Mouse (Mus musculus) right cerebral cortex, adult 2 months (tissue): ENCODE measurements around the gene Nck1.

Source experiments
- DNase-seq, 2 experiments: peaks; one replicate each; pipeline ENCODE4 v3.0.0; 2021 to 2022; ENCODE audit warnings: low spot score in 2 of 2

Nck1 gene

DNA sequence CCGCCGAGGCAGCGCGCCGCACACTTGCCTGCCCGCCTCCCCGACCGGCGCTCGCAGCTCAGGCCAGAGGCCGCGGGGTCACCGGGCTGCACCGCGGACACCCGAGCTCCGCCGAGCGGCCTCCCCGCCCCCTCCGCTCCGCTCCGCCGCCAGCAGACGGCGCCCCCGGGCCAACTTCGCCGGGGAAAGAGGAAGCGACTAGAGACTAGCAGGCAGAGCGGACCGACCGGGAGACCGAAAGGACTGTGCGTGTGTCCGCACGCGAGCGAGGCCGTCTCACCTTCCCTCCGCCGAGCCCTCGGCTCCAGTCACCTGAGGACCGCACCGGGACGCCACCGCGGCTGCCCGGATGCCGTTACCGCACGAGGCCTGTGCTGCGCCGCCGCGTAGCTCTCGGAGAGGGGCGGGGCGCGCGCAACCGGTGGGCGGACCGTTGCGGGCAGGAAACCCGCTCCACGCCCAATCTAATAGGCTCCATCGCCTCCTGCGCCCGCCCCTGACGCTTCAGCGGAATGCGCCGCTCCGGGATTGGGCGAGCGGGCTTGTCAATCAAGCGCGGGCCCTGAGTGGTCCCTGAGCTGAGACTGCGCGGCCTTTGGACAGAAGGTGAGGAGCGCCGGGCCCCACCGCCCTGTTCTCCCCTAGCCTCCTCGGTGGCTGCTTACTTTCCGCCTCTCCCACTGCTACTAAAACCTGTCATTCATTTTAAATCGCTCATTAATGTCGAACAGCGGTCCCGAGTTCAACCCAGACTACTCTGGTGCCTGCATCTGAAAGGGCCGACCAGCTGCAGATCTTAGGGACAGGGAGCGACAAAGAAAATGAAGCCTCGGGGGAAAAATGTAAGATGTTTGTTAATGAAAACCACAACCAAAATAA lies at the start of gene Nck1:
Gene Nck1 (minus strand): TSS at position 420 of the 879 bp plus-strand sequence.
- DNase-seq: peak; percentile 99 to 100

DNA sequence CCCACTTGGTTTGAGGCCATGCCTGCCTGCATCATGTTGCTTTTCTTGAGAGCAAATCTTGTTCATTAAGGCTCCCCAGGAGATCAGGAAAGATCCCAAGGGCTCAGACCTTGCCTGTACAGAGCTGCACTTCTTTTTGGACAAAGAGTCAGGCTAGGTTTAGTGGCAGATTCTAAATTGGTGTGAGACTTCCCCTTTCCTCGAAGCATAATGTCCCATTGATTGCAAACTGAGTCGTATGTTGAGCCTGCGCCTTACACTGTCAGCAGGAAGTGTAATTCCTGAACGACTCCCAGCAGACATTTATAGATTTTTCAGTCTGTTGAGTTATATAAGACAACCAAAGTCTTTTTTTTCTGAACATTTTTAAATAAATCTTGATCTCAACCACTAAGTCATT lies 44.5 kb upstream of the Nck1 start:
- DNase-seq: no peak

DNA sequence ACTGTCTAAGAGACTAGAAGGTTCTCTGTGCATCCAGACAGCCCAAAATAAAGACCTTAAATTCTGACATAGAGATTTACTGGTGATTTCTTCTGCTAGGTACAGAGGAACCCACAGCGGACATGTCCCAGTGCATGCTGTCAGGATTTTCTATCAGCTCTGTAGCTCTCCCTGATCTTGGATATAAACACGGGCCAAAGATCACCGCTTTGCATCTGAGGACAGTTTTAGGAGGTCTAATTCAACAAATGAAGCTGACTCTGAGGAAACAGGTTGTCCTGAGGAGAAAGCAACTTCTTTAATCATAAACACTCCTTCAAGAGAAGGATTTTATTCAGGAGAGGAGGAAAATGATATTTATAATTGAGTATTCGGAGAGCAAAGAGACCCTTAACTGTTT lies 38.1 kb upstream of the Nck1 start:
- DNase-seq: no peak

DNA sequence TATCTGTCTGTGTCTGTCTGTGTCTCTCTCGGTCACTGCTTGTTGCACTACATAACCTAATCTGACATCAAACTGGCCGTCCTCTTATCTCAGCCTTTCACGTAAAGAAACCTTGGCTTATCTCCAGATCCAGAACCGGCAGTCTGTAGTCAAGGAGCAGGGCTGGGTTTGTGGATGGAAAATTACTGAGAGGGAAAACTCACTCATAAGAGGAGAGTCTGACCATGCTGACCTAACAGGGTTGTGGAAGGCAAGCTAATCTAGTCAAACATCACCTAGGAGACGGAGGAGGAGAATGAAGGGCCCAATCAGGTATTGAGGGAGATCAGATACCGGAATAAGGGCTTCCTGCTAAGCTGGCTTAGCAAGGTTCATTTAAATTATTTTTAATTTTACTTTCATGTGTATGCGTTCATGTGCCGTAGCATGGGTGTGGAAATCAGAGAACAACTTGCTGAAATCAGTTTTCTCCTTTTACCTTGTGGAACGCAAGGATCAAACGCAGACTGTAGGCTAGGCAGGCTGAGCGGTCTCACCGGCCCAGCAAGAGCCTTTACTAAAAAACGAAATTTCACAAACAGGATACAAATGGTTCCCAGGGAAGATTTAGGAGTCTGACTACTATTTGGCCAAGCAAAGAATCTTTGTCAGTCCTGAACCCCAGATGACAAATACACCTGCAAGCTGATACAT lies 37.1 kb upstream of the Nck1 start:
- no peak for DNase-seq

DNA sequence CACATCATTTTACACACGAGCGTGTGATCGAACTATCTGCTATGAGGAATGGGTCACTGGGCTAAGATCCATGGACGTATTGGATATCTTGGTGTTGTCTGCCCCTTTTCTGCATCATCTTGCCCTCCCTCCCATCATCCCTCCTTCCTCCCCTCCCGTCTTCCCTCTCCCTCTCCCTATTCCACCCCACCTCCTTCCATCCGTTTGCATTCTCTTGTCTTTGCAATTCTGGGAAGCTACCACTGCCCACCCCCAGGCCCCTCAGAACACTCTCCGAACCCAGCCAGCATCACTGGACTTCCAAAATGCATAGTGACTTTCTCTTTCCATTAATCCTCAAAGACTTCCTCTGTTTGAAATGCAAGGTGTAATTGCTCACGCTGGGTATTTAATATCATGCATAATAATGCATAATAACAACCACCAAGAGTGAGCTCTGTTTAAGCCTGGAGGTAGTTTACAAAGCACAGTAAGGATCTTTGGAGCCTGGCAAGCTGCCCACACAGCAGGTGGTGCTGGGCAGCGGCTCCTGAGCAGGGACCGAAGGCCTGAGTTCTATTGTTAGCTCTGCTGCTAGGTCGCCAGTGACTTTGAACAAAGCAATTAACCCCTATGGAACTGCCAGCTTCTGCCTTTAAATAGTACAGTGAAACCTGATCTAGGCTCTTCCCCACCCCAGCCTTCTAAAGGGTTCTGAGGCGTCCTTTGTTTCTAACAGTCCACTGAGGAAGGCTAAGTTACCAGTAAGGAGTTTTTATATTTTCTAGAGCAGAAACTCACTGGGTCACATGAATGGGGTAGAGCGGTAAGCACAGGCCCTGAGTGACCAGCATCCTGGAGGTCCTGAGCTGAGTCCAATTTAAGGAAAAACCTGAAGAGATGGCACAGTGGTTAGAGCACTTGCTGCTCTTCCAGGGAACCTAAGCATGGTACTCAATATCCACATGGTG lies 35.9 kb upstream of the Nck1 start:
- no peak for DNase-seq

DNA sequence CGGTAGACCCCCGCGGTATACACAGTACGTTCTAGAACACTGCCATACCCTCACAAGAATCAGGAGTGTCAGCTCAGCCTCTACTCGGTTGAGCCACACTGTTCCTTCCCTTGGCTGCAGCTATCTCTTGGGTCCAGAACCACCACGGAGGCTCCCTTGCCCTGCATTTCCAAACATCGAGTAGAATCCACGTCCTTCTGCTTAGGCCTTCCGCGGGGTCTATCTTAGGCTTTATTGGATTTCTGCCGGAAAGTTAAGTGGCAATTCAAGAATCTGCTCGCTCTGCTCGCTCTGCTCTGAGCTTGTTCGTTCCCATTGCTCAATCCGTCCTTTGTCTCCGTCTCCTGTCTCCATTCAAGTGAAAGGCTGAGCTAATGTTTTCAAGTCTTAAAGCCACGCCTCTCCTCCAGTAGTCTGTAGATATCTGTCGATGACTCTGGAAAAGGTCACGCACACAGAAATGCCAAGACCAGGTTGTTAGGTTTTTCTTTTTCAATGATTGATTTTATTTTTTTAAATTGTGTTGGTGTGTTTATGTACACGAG lies 34.3 kb upstream of the Nck1 start:
- no peak for DNase-seq

DNA sequence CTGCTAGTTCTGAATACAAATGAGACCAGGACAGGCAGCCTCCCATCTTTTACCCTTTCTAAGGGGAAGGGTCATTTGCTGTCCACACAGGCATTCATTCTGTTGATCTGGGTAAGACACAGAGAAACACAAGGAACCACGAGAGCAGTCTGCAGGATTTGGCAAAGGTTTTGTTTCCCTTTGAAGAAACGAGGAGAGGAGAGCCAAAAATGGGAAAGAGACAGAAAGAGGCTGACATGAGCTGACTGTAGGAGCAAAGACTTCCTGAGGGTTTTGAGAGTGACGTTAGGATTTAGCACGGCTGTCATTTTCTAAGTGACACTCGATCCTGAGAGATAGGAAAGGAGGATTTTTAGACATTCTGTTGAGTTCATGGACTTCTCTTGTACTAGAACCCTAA lies 28.0 kb upstream of the Nck1 start:
- DNase-seq: no peak

DNA sequence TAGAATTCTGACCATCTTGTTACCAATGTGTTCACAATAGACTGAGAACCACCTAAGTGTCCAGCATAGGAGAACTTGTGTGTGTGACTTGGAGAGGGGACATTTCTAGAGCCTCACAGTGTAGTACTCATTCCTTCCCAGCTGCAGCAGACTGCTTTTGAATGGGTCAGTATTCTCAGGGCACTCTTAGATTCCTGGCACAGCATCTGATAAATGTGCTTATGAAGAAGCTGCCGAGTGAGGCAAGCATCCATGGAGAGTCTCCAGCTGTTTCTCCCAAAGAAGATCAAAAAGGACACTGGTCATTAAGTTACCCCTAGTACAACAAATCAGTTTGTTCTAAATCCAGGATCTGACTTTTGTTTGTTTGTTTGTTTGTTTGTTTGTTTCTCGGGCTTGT lies 27.4 kb upstream of the Nck1 start:
- no peak for DNase-seq

DNA sequence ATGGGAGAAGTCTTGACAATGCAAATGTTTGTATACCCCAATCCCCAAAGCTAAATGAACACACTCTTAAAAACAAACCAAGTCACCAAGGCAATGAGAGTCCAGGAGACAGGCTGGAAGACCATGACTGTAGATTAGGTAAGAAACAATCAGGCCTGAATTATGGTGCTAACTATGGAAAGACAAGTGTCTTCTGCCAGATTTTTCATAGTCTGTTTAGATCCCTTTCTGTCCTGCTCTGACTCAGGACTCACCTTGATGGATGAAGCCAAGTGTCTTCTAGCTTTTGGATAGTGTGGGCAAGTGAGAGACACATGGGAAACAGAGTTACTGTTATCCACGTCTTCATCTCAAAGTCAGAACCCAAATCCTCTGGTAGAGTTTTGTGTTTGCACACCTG lies 25.6 kb upstream of the Nck1 start:
- DNase-seq: no peak

DNA sequence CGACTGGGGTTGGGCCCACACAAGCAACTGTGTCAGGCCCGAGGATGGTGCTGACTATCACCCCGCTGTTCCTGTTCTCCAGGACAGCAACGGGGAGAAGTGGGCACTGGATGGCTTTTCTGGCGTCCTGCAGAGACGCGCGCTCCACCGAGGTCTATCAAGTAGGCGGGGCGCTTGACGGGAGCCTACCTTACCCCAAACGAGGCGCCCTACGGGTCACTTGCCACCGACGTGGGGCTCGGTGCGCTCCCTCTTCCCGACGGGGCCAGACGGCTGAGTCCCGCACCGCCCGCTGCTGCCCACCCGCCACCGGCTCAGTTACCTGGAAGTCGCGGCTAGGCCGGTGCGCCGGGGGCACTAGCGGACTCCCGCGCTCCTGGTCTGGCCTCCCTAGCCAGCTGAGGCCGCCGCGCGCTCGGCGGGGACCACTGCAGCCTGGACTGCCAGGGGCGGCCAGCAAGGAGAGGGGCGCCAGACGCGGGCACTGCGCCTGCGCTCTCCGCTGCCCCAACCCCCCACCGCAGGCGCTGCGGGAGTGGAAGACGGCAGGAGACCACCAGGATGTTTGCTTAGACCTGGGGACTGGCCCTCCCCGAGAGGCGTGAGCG lies 24.8 kb upstream of the Nck1 start, which contains the start of gene Slc35g2:
Gene Slc35g2 (minus strand): TSS at position 465 of the 608 bp plus-strand sequence.
- DNase-seq: peak; percentile 20 to 31

DNA sequence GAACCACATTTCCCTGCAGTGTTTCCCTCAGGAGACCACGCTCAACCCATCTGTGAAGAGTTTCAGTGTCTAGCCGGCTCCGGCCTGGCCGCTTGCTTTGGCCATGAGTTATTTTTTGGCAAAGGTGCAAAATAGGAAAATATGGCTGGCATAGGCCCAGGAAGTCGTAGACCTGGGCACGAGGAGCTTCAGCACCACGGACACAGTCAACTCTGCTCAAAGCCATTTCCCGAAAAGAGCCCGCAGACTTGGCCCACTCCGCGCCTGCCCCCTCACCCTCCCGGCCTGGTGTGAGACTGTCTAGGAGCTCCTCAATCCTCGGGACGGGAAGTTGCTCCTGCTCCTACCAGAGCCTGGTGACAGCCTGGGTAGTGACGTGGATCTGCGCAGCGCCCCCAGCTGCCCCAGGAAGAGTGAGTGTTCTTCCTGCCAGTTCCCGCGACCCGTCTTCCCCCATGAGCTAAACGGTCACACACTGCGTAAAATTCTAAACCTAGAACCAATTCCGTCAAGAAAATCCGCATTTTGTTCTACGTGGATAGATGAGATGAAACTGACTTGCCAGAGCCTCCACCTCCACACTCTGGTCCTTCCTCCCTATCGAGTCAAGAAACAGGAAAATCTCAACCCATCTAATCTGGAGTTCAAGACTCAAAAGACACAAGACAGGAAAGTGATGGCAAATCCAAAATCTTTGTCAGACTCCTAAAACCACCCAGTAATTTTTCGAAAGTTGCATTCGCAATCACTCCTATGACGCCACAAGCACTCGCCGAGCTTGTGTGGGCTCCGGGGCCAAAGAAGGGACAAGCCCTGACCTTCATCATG lies 24.1 kb upstream of the Nck1 start:
- DNase-seq: peak; percentile 46 to 52

DNA sequence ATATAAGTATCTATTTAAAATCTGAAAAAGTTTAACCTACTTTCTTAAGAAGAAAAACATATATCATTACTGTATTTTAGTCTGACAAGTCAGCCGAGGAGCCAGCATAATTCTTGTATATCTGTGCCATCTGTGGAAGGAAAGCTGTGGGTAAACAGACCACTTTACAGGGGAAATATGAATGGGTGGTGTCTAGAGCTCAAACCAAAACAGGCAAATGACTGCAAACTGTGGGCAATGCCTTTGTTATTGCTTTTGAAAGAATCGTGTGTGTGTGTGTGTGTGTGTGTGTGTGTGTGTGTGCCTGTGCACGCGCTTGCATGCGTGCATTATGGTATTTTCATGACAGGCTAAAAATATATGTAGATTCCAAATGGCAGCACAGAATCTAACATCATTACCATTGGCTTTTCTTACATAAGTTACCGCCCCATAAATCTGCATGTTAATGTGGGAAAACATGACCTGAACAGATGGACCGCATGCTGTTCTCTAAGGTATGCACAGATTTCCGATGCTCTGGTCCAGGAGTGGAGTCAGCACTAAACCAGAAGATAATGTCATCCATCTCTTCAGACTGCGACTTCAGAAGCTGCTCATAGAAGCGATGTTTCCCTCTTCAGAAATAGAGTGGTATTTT lies 14.4 kb upstream of the Nck1 start:
- DNase-seq: peak; percentile 5 to 22

DNA sequence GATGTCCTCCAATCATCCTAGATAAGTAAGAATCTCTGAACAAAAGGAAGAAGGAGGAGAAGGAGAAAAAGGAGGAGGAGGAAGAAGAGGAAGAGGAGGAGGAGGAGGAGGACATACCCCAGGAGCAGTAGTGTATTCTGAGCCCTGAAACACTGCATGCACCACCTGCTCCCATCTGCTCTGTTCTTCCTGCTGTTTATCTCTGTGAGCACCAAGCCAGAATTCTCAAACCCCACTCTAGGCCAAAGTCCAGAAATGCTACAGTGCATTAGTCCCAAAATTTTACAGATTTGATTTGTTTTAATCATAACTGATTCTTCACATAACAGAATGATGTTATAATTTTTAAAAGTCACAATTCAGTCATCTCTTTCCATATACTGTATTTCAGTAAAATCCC lies 13.1 kb upstream of the Nck1 start:
- DNase-seq: no peak

DNA sequence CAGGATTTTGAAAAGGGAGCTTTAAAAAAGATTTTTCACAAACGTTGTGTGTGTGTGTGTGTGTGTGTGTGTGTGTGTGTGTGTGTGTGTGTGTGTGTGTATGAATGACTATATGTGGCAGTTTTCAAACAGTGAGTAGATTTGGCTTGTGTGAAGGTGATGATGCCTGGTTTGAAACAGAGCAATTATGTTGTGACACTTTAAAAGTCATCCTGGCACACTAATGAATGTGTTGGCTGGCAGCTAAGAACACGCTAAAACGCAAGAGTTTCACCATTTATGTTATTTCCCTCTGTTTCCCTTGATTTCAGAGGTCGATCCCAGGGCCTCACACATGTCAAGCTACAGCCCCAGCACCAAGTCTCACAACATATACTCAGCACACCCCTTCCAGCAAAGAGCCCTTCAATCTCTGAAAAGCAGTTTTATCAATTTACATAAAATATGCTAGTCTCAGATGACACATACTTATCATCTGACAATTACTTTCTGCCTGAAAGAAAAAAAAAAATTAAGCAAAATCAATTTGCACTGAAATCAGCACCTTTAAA lies 12.2 kb upstream of the Nck1 start:
- no peak for DNase-seq

DNA sequence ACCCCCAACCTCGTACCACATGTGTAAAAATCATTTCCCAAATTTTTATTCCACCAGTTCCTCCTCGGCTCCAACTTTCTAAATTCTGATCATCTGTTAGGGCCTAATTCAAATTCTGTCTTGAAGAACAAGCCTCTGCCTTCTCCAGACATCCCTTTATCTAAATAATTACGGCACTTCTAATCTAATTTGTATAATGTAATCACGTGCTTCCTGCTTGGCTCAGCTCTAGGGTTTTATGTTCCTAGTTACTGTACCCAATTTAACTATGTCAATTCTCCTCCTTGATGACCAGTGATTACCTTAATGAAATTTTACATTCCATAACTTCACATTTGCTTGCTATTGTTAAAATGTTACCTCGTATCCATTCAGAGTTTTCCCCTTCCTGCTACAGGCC lies 9.8 kb upstream of the Nck1 start:
- no peak for DNase-seq

DNA sequence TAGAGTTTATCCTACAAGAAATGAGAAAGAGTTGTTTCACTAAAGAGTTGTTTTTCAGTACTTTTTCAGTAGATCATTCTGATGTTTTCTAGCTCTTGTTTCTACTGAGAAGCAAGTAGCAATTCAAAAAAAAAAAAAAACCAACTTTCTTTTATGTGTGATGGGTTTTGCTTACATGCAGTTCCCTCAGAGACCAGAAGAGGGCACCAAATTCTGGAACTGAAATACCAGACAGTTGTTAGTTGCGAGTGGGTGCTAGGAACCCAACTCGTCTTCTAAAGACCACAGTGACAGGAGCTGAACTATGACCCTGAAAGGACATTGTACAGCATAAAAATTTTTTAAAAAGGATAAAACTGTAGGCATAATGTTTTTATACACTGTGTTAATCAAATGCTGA lies 2.4 kb upstream of the Nck1 start:
- no peak for DNase-seq

DNA sequence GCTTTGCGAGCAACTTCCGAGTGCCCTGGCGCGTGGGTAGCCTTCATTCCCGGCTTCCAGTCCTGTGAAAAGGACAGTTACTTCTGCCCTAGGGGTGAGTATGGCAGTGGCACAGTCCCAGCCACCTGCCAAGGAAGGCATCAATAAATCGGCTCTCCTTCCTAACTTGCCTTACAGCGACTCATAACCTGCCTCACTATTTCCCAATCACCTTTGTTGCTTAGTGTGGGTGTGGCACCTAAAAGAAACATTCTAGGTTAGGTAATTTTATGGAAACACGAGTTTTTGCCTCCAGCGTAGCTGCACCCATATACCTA lies 618 bp upstream of the Nck1 start:
- peak in 1 of 2 experiments; percentile 9 for DNase-seq

DNA sequence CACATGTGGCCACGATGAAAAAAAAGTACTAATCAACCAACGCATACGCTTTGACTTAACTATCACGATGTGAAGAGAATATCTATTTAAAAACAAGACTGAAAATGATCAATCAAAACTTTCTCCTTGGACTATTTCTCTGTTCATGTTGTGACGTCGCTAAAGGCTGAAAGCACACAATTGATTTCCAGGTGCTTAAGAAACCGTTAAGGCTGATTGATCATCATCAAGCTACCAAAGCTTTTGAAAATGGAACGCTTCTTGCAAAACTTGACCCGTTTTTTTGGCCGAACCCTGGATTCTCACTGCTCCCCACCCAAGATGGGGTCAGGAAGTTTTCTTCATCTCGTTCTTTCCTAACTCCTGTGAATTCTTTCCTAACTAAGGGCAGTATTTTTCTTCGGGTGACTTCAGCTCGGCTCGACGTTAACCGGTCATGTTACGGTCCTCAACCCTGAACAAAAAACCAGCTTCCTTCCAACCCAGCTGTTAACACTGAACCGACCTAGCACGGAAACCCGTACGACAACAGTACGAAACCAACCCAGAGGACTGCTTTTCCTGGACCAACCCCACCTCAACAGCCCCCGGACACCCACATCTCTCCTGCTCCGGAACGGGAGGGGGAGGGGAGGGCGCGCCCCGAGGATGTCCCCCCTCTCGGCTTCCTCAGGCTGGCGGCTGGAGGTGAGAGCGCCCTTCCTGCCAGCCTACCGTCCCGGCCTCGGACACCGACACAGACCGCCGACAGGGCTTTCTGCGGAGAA lies 803 bp downstream of the Nck1 start:
- peak; percentile 21 to 51 for DNase-seq
